Mouse (Mus musculus): ENCODE data around the gene Akap2. TPM values are rescaled to one million over a fixed set of nuclear protein-coding genes. Genes with fewer than 3 reads are reported as not detected.

Gene Akap2
- polyA plus RNA-seq, 1 experiment, result 20.8 TPM

- Histone ChIP-seq H3K27ac (ENCODE audit: insufficient read depth, low read length) (no peak overlapping the region), H3K4me1 (ENCODE audit: control insufficient read depth, insufficient read depth, low read length) (no peaks in the 10 kb centered on the region), H3K4me3 (ENCODE audit: insufficient read depth, low read length) (no peak overlapping the region)
- TF ChIP-seq CTCF (IDR thresholded peaks at IDR 0.05; ENCODE audit: extremely low read depth, insufficient read depth, low read length) (no peak), POLR2A (IDR thresholded peaks at IDR 0.05; ENCODE audit: extremely low read depth, insufficient read depth, low read length) (no peak)
Observed at GRCm38 (mm10) chr4:57937292-57937691, 219.8 kb downstream of the Akap2 start.

GRCm38 (mm10) chr4:57940631-57941030 lies 223.2 kb downstream of the Akap2 start:
- TF ChIP-seq POLR2A (IDR thresholded peaks at IDR 0.05; ENCODE audit: extremely low read depth, insufficient read depth, low read length), result no peak
- TF ChIP-seq CTCF (IDR thresholded peaks at IDR 0.05; ENCODE audit: extremely low read depth, insufficient read depth, low read length), result no peak
- Histone ChIP-seq H3K27ac (ENCODE audit: insufficient read depth, low read length) (no peak overlapping the region), H3K4me3 (ENCODE audit: insufficient read depth, low read length) (no peak overlapping the region), H3K4me1 (ENCODE audit: control insufficient read depth, insufficient read depth, low read length) (no peaks in the 10 kb centered on the region)

GRCm38 (mm10) chr4:57942892-57943291 lies 225.4 kb downstream of the Akap2 start:
- Histone ChIP-seq H3K4me3 (ENCODE audit: insufficient read depth, low read length) (no peak overlapping the region), H3K4me1 (ENCODE audit: control insufficient read depth, insufficient read depth, low read length) (no peaks in the 10 kb centered on the region), H3K27ac (ENCODE audit: insufficient read depth, low read length) (no peak overlapping the region)
- TF ChIP-seq CTCF (IDR thresholded peaks at IDR 0.05; ENCODE audit: extremely low read depth, insufficient read depth, low read length), result no peak
- no peak for TF ChIP-seq POLR2A (IDR thresholded peaks at IDR 0.05; ENCODE audit: extremely low read depth, insufficient read depth, low read length)

Other genes starting within 250 kb of the Akap2 start
- gene Pakap, start 149.5 kb upstream of the Akap2 start, polyA plus RNA-seq (2012; rRNA removed), result 6.7 and 7.5 TPM in 2 replicates
- gene D630039A03Rik, start 198.6 kb downstream of the Akap2 start, polyA plus RNA-seq (2012; rRNA removed), result 0.27 and 0.32 TPM in 2 replicates
- gene Txn1, start 238.8 kb downstream of the Akap2 start, polyA plus RNA-seq (2012; rRNA removed), result 106 and 107 TPM in 2 replicates

Data from cortical plate, adult 2 months (tissue).